Mouse (Mus musculus) intestine, embryonic 14.5 days (tissue): ENCODE measurements around the gene Nkx1-1. TPM values are rescaled to one million over a fixed set of nuclear protein-coding genes. Genes with fewer than 3 reads are reported as not detected.
A peak's percentile ranks its signal among the peaks of the same experiment; 100 is the strongest.

Source experiments
- ATAC-seq: fragments of 200-750 bp; cut with Nextera tagmentation; replicated peaks from 2 replicates; pipeline ENCODE4 v1.8.0; 2017; ENCODE audit warnings: low read depth, moderate number of reproducible peaks, moderate TSS enrichment, moderate library complexity; ENCODE audit not compliant: low FRiP score, low TSS enrichment
- DNase-seq: peaks from one replicate; pipeline ENCODE4 v3.0.0-alpha.2; 2018; ENCODE audit warnings: low spot score
- H3K27ac ChIP-seq: fragments of 300-500 bp; sonication (generic); 2 replicates; pipeline ENCODE4 v1.5.1; 2014; ENCODE audit warnings: low read depth, mild to moderate bottlenecking, control low read depth
- H3K27me3 ChIP-seq: fragments of 300-500 bp; sonication (generic); replicated peaks from 2 replicates; pipeline ENCODE4 v1.6.1; 2014; ENCODE audit warnings: low read length, control low read depth; ENCODE audit not compliant: control insufficient read depth, insufficient read depth
- H3K36me3 ChIP-seq: fragments of 300-500 bp; sonication (generic); 2 replicates; pipeline ENCODE4 v1.6.1; 2014; ENCODE audit warnings: low read length, control low read depth; ENCODE audit not compliant: control insufficient read depth, insufficient read depth
- H3K4me1 ChIP-seq: fragments of 300-500 bp; sonication (generic); replicated peaks from 2 replicates; pipeline ENCODE4 v1.6.1; 2014; ENCODE audit warnings: low read length, control low read depth, mixed read lengths; ENCODE audit not compliant: control insufficient read depth, insufficient read depth
- H3K4me2 ChIP-seq: fragments of 300-500 bp; sonication (generic); 2 replicates; pipeline ENCODE4 v1.6.1; 2014; ENCODE audit warnings: low read length
- H3K4me3 ChIP-seq: fragments of 300-500 bp; sonication (generic); 2 replicates; pipeline ENCODE4 v1.5.1; 2014; ENCODE audit warnings: low read depth, low read length, control low read depth, mixed read lengths
- H3K9ac ChIP-seq: fragments of 300-500 bp; sonication (generic); 2 replicates; pipeline ENCODE4 v1.6.1; 2014; ENCODE audit warnings: mild to moderate bottlenecking, low read length
- H3K9me3 ChIP-seq: fragments of 300-500 bp; sonication (generic); 2 replicates; pipeline ENCODE4 v1.6.1; 2016; ENCODE audit warnings: low read length, control low read depth; ENCODE audit not compliant: control insufficient read depth
- WGBS: fragments of 180-500 bp; shearing (Covaris S2); extraction: QIAGEN DNeasy Blood & Tissue Kit; methylation state at CpG from one replicate; pipeline ENCODE4 v1.1.7; 2014; 5-methylcytosine and 5-hydroxymethylcytosine counted together
- polyA plus RNA-seq: library from polyadenylated mRNA; unstranded; fragments of >200 nt; fragmentation: Nextera tagmentation; extraction: Ambion mirVana; gene quantifications from 2 replicates; pipeline ENCODE4 v1.2.1, GENCODE M21; 2014

Gene Nkx1-1
- polyA plus RNA-seq, 1 experiment from 2014 or later = not detected

DNA sequence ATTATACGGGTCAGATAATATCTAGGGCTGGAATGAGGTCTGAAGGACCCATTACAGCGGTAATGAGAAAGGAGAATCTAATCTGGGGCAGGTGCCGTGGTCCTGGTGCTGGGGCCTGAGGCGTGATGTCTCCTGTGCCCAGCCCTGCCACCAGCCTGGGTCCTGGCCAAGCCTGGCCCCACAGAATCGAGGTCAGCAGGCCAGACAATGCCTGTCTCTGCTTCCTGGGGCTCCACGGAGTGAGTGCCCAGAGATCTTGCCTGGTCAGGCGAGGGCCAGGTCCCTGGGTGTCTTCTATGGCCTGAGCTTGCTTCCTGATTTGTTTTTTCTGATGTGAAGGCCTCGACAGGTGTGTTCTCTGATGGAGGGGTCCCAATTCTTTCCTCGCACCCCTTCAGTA, 10.0 kb upstream of the Nkx1-1 start:
- no peak overlapping the region for H3K4me2 ChIP-seq
- H3K4me3 ChIP-seq = no peak overlapping the region
- DNase-seq (no peak), ATAC-seq (no peak)
- H3K4me1 ChIP-seq = no peaks in the 10 kb centered on the region
- no peak overlapping the region for H3K27ac ChIP-seq
- peaks cover 49% of the 10 kb centered on the region for H3K27me3 ChIP-seq
- WGBS = 49% methylated on average over 9 of the region's 9 CpGs
- no peaks in the 10 kb centered on the region for H3K36me3 ChIP-seq
- no peaks in the 10 kb centered on the region for H3K9me3 ChIP-seq
- no peak overlapping the region for H3K9ac ChIP-seq

DNA sequence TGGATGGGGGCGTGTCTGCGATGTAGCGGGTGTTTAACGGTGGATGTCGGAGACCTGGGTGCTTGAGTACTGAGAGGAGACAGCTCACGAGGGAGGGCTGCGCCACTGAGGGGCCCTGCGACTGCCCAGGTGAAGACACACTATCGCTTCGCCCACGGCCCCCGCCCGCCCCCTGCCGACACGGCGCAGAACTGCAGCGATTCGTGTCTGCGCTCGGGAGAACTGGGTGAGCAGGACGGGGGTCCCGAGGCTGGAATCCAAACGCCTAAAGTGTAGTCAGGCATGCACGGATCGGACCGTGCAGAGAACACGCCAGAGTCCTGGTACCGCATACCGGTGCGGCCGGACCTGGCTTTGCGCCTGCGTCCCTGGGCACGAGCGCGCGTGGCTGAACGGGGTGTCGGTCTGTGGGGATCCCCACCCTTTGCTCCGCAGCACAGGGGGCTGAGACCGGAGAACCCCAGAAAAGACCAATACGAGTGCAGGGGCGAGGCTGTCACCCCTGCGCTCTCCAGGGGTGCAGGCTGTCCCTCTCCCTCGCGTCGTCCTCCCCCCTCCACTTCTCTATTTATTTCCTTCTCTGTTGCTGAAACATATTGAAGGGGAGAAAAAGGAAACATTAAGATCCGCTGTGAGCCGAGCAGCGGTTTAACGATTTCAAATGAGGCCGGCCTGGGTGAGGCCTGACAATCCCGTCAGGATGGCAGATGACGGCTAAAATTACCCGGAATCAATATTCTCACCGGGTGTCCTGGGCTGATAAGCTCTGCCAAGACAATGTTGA, 9.3 kb upstream of the Nkx1-1 start:
- H3K27ac ChIP-seq = no peak overlapping the region
- DNase-seq (peak; percentile 89), ATAC-seq (peak; percentile 34; the same call in 1 of the 2 replicates)
- WGBS = 8% methylated on average over 56 of the region's 56 CpGs
- peak overlapping the region; percentile 12; the same call in 1 of the 2 replicates for H3K4me3 ChIP-seq
- peaks cover 49% of the 10 kb centered on the region for H3K27me3 ChIP-seq
- no peaks in the 10 kb centered on the region for H3K4me1 ChIP-seq
- H3K9ac ChIP-seq = no peak overlapping the region
- H3K9me3 ChIP-seq = no peaks in the 10 kb centered on the region
- no peaks in the 10 kb centered on the region for H3K36me3 ChIP-seq
- peak overlapping the region; percentile 41 for H3K4me2 ChIP-seq

DNA sequence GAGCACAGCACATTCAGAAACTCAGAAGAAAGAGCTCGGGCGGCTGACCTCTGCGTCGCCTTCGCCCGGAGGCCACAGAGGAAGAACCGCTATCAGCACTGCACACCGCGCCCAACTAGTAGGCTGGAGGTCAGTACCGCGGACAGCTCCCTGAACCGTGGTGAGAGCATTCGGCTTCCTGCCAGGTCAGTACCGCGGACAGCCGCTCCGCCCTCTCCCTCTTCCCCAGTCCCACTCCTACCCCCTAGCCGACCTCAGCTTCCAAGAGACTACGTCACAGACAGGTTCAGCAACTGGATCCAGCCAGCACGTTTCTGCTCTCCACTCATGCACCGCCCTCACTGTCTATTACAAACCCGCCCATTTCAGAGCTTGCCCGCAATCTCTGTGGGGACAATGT, 4.4 kb upstream of the Nkx1-1 start:
- Histone ChIP-seq H3K4me3 (no peak overlapping the region), H3K36me3 (no peaks in the 10 kb centered on the region), H3K27me3 (peaks cover 77% of the 10 kb centered on the region), H3K9me3 (no peaks in the 10 kb centered on the region), H3K27ac (no peak overlapping the region), H3K4me1 (no peaks in the 10 kb centered on the region; the same call in 1 of the 2 replicates), H3K4me2 (no peak overlapping the region), H3K9ac (no peak overlapping the region)
- peak; percentile 100 for DNase-seq
- 1% methylated on average over 23 of the region's 23 CpGs for WGBS
- peak; percentile 83 for ATAC-seq

DNA sequence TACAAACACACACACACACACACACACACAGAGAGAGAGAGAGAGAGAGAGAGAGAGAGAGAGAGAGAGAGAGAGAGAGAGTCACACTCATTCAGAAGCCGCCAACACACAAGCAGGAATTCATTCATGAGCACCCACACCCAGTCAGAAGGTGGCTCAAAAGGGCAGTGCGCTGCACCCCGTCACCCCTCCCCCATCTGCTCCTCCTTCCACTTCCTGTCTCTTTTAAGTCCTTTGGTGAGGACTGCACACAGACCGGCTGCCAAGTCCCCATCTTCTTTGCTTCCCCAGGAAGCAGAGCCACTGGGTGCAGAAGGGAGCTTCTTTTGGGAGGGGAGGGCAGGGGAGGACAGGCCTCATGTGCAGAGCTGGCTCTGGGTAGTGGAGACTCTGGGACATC, 2.2 kb upstream of the Nkx1-1 start:
- peaks cover 5% of the 10 kb centered on the region; the same call in 1 of the 2 replicates for H3K4me1 ChIP-seq
- H3K4me2 ChIP-seq = no peak overlapping the region
- DNase-seq (no peak), ATAC-seq (no peak)
- no peak overlapping the region for H3K9ac ChIP-seq
- no peaks in the 10 kb centered on the region for H3K9me3 ChIP-seq
- H3K27ac ChIP-seq = no peak overlapping the region
- peaks cover 80% of the 10 kb centered on the region for H3K27me3 ChIP-seq
- 2% methylated on average over 4 of the region's 4 CpGs for WGBS
- no peaks in the 10 kb centered on the region for H3K36me3 ChIP-seq
- H3K4me3 ChIP-seq = no peak overlapping the region

DNA sequence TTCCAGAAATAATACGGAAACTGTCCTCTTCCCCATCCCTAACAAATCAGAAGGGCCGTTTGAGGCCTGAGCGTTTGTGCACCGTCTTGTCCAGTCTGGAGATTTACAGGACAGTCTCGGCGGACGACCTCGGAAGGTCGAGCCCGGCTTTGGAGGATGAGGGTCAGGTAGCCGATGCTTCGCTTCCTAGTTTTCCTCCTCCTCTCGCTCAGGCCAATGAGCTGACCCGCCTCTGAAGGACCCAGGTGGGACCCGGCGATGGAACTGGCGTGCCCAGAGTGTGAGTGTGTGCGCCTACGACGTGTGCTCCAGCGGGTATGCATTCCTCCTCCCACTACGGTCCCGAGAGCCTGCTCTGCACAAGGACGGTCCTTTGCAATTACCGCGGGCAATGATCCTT, 1.4 kb upstream of the Nkx1-1 start:
- no peaks in the 10 kb centered on the region for H3K36me3 ChIP-seq
- H3K4me2 ChIP-seq = no peak overlapping the region
- H3K9ac ChIP-seq = no peak overlapping the region
- peaks cover 9% of the 10 kb centered on the region; the same call in 1 of the 2 replicates for H3K4me1 ChIP-seq
- H3K27ac ChIP-seq = no peak overlapping the region
- no peak for DNase-seq
- ATAC-seq = no peak
- H3K4me3 ChIP-seq = no peak overlapping the region
- peaks cover 85% of the 10 kb centered on the region for H3K27me3 ChIP-seq
- 3% methylated on average over 26 of the region's 26 CpGs for WGBS
- no peaks in the 10 kb centered on the region for H3K9me3 ChIP-seq

DNA sequence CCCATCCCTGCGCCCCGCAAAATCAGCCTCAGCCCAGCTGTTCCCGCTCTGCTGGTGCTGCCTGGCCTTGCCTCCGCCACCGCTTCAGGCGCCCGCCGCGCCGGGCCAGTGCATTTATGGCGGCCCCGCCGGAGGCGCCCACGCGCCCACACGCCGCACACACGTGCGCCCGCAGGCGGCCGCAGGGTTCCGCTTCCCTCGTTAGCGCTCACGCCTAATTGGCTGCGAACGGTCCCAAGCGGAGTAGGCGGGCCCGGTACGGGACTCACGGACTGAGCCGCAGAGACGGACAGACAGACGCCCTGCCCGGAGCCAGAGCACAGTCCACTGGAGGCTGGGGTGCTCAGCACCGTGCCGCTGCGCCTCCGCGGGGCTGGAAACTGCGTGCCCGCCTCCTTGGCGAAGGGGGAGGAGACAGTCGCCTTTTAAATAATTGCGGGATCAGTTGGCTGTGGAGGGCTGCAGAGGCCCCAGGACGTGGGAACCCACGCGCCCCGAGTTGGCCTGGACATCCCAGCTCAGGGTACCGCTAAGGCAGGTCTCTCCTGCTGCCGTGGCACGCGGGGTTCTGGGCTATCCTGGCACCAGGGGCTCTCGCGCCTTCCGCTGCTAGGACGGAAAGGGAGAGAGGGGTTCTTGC, 485 bp upstream of the Nkx1-1 start:
- Histone ChIP-seq H3K4me3 (peak overlapping the region; percentile 13), H3K4me2 (peak overlapping the region; percentile 31), H3K27me3 (peaks cover 92% of the 10 kb centered on the region), H3K9ac (no peak overlapping the region), H3K4me1 (peaks cover 9% of the 10 kb centered on the region; the same call in 1 of the 2 replicates), H3K27ac (no peak overlapping the region), H3K36me3 (no peaks in the 10 kb centered on the region), H3K9me3 (no peaks in the 10 kb centered on the region)
- DNase-seq (peak; percentile 64), ATAC-seq (no peak)
- WGBS = 1% methylated on average over 59 of the region's 60 CpGs

DNA sequence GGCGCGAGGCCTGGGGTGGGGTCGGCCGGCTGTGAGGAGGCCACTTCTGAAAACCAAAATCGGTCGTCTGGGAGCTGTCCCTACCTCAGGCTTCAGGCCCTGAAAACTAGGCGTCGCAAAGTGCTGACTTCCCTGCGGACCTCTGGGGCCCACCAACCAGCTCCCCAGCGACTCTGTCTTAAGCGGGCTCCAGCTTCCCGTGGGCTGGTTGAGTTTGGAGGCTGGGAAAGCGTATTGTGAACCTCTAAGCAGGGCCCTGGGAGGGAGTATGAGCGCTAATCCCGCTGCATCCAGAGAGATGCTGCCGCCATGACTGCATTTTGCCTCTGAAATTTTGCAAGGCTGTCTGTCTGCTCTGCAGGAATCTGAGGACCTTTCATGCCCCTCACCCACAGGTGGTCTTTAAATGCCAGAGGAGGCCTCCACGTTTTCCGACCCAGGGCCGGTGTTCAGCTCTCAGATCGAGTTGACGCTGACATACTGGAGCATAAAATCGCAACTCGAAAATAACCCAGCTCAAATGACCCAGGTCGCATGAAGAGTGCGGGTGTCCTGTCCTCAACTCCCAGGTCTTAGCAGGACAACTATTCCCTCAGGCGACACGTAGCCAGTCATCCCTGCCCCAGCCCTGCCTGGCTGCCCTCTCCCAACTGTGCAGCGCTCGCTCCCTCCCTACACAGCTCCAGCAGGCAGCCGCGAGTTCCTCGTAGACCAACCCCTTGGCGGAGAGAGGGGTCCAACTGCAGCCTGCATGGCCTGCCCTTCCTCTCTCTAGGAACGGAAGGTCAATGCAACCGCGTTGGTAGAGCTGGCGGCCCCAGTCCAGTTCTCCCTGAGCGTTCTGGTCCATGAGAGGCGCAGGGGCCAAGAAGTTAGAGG, 1.5 kb downstream of the Nkx1-1 start:
- Histone ChIP-seq H3K27ac (no peak overlapping the region), H3K4me1 (peaks cover 9% of the 10 kb centered on the region; the same call in 1 of the 2 replicates), H3K9me3 (no peaks in the 10 kb centered on the region), H3K9ac (no peak overlapping the region), H3K4me3 (no peak overlapping the region), H3K27me3 (peaks cover 99% of the 10 kb centered on the region), H3K4me2 (no peak overlapping the region), H3K36me3 (no peaks in the 10 kb centered on the region)
- ATAC-seq (no peak), DNase-seq (peak; percentile 66)
- WGBS = 1% methylated on average over 39 of the region's 39 CpGs
